Mouse (Mus musculus) midbrain, postnatal 0 days (tissue): Measurements from ENCODE around the gene Rassf5. TPM values are rescaled to one million over a fixed set of nuclear protein-coding genes. Genes with fewer than 3 reads are reported as not detected.

ENCODE experiments used
- ATAC-seq: fragments of 200-750 bp; cut with Nextera tagmentation; 2 replicates; pipeline ENCODE4 v1.8.0; 2017; ENCODE audit warnings: moderate number of reproducible peaks, mild to moderate bottlenecking, moderate TSS enrichment, moderate library complexity; ENCODE audit not compliant: low FRiP score
- DNase-seq: peaks from one replicate; pipeline ENCODE4 v3.0.0-alpha.2; 2015; ENCODE audit warnings: low spot score
- H3K27ac ChIP-seq: fragments of 300-500 bp; sonication (generic); 2 replicates; pipeline ENCODE4 v1.5.1; 2014; ENCODE audit warnings: low read depth, mild to moderate bottlenecking, low read length, mixed read lengths
- H3K27me3 ChIP-seq: fragments of 300-500 bp; sonication (generic); 2 replicates; pipeline ENCODE4 v1.6.1; 2014; ENCODE audit warnings: low read length, control low read depth, mixed read lengths; ENCODE audit not compliant: insufficient read depth
- H3K36me3 ChIP-seq: fragments of 300-500 bp; sonication (generic); 2 replicates; pipeline ENCODE4 v1.6.1; 2014; ENCODE audit warnings: low read length, control low read depth, mixed read lengths; ENCODE audit not compliant: insufficient read depth
- H3K4me1 ChIP-seq: fragments of 300-500 bp; sonication (generic); 2 replicates; pipeline ENCODE4 v1.6.1; 2014; ENCODE audit warnings: mild to moderate bottlenecking, control low read depth, antibody characterized with exemption, low read length, mixed read lengths; ENCODE audit not compliant: insufficient read depth
- H3K4me2 ChIP-seq: fragments of 300-500 bp; sonication (generic); 2 replicates; pipeline ENCODE4 v1.6.1; 2014; ENCODE audit warnings: low read depth, mild to moderate bottlenecking, low read length, mixed read lengths; ENCODE audit not compliant: poor library complexity, severe bottlenecking
- H3K4me3 ChIP-seq: fragments of 300-500 bp; sonication (generic); 2 replicates; pipeline ENCODE4 v1.5.1; 2014; ENCODE audit warnings: low read depth, mild to moderate bottlenecking, low read length, moderate library complexity
- H3K9ac ChIP-seq: fragments of 300-500 bp; sonication (generic); replicated peaks from 2 replicates; pipeline ENCODE4 v1.6.1; 2014; ENCODE audit warnings: mild to moderate bottlenecking, low read length, moderate library complexity, mixed read lengths; ENCODE audit not compliant: poor library complexity, severe bottlenecking
- H3K9me3 ChIP-seq: fragments of 300-500 bp; sonication (generic); 2 replicates; pipeline ENCODE4 v1.6.1; 2016; ENCODE audit warnings: low read length, control low read depth
- CTCF ChIP-seq: IDR thresholded peaks from 2 replicates; pipeline ENCODE4 v1.5.1; 2016; ENCODE audit warnings: antibody characterized with exemption, mild to moderate bottlenecking
- WGBS: fragments of 180-500 bp; shearing (Covaris S2); extraction: QIAGEN DNeasy Blood & Tissue Kit; methylation state at CpG from one replicate; pipeline ENCODE4 v1.1.7; 2014; 5-methylcytosine and 5-hydroxymethylcytosine counted together
- polyA plus RNA-seq: library from polyadenylated mRNA; unstranded; fragments of >200 nt; fragmentation: Nextera tagmentation; extraction: Ambion mirVana; gene quantifications from 2 replicates; pipeline ENCODE4 v1.2.1, GENCODE M21; 2015
- total RNA-seq: library from RNA; depleted of rRNA; stranded (reverse); fragments of >200 nt; gene quantifications from 2 replicates; pipeline ENCODE4 v1.2.3, GENCODE M21; 2014

Gene Rassf5
- total and polyA plus RNA-seq, 2 experiments from 2014 or later: 4.9 to 9.0 TPM

GRCm38 (mm10) chr1:131139102-131140095, 105.7 kb downstream of the Rassf5 start:
- peak overlapping the region; percentile 92; the same call in 1 of the 2 replicates for H3K27ac ChIP-seq

GRCm38 (mm10) chr1:131138191-131139016, 106.7 kb downstream of the Rassf5 start, which contains the start of gene Dyrk3:
Dyrk3 (minus strand) TSS chr1:131138340.
- 3% methylated on average over 49 of the region's 49 CpGs for WGBS
- Histone ChIP-seq H3K27ac (peak within 1 kb of the TSS; percentile 92), H3K27me3 (no peaks in the 10 kb centered on the region), H3K9me3 (no peaks in the 10 kb centered on the region), H3K4me2 (peak within 1 kb of the TSS; percentile 79), H3K4me1 (peaks cover 8% of the 10 kb centered on the region; the same call in 1 of the 2 replicates), H3K4me3 (peak within 1 kb of the TSS; percentile 82), H3K9ac (peak within 1 kb of the TSS; percentile 86), H3K36me3 (no peaks in the 10 kb centered on the region)
- peak; percentile 76 for TF ChIP-seq CTCF
- peak; percentile 95 for DNase-seq
- peak; percentile 98 for ATAC-seq

More at GRCm38 (mm10) chr1:131139102-131140095, 105.7 kb downstream of the Rassf5 start:
- no peaks in the 10 kb centered on the region for H3K27me3 ChIP-seq
- no peaks in the 10 kb centered on the region for H3K9me3 ChIP-seq
- DNase-seq: no peak
- peaks cover 4% of the 10 kb centered on the region; the same call in 1 of the 2 replicates for H3K4me1 ChIP-seq
- ATAC-seq: no peak
- TF ChIP-seq CTCF: no peak
- H3K4me3 ChIP-seq: peak overlapping the region; percentile 82
- H3K36me3 ChIP-seq: no peaks in the 10 kb centered on the region
- no peak overlapping the region for H3K9ac ChIP-seq
- H3K4me2 ChIP-seq: peak overlapping the region; percentile 79
- WGBS: 80% methylated on average over 11 of the region's 11 CpGs

GRCm38 (mm10) chr1:131137717-131138118, 107.3 kb downstream of the Rassf5 start:
- peak overlapping the region; percentile 86 for H3K9ac ChIP-seq
- H3K4me3 ChIP-seq: peak overlapping the region; percentile 82
- H3K36me3 ChIP-seq: no peaks in the 10 kb centered on the region
- peak overlapping the region; percentile 79 for H3K4me2 ChIP-seq
- H3K9me3 ChIP-seq: no peaks in the 10 kb centered on the region
- TF ChIP-seq CTCF: no peak
- H3K27ac ChIP-seq: peak overlapping the region; percentile 92
- DNase-seq: no peak
- WGBS: 1% methylated on average over 21 of the region's 36 CpGs
- H3K4me1 ChIP-seq: peaks cover 8% of the 10 kb centered on the region; the same call in 1 of the 2 replicates
- no peaks in the 10 kb centered on the region for H3K27me3 ChIP-seq
- ATAC-seq: peak; percentile 87

GRCm38 (mm10) chr1:131137111-131137510, 107.9 kb downstream of the Rassf5 start:
- no peaks in the 10 kb centered on the region for H3K9me3 ChIP-seq
- 3% methylated on average over 5 of the region's 5 CpGs for WGBS
- no peak overlapping the region for H3K27ac ChIP-seq
- H3K9ac ChIP-seq: 0 out of 2 replicates have a peak overlapping the region, but pooled peaks have one; percentile 86
- H3K27me3 ChIP-seq: no peaks in the 10 kb centered on the region
- H3K4me3 ChIP-seq: peak overlapping the region; percentile 82
- H3K36me3 ChIP-seq: no peaks in the 10 kb centered on the region
- no peak for TF ChIP-seq CTCF
- H3K4me1 ChIP-seq: peaks cover 8% of the 10 kb centered on the region; the same call in 1 of the 2 replicates
- no peak for ATAC-seq
- peak overlapping the region; percentile 79 for H3K4me2 ChIP-seq
- no peak for DNase-seq

GRCm38 (mm10) chr1:131135960-131136629, 109.0 kb downstream of the Rassf5 start:
- Histone ChIP-seq H3K36me3 (no peaks in the 10 kb centered on the region), H3K27me3 (no peaks in the 10 kb centered on the region), H3K9ac (no peak overlapping the region), H3K27ac (no peak overlapping the region), H3K9me3 (no peaks in the 10 kb centered on the region), H3K4me3 (peak overlapping the region; percentile 82; the same call in 1 of the 2 replicates), H3K4me1 (peaks cover 8% of the 10 kb centered on the region; the same call in 1 of the 2 replicates), H3K4me2 (peak overlapping the region; percentile 79; the same call in 1 of the 2 replicates)
- ATAC-seq (no peak), DNase-seq (no peak)
- TF ChIP-seq CTCF: no peak
- WGBS: 80% methylated on average over 10 of the region's 10 CpGs
